Mouse (Mus musculus) layer of hippocampus, adult 18-20 months (tissue): Measurements from ENCODE around the gene Leprot. TPM values are rescaled to one million over a fixed set of nuclear protein-coding genes. Genes with fewer than 3 reads are reported as not detected.
A peak's percentile ranks its signal among the peaks of the same experiment; 100 is the strongest.

ENCODE experiments used
- DNase-seq, 2 experiments: peaks; one replicate each; pipeline ENCODE4 v3.0.0; 2022; ENCODE audit warnings: low spot score in 2 of 2
- total RNA-seq, 2 experiments: library from RNA; stranded (reverse); gene quantifications; 2 replicates each; pipeline ENCODE4 v1.2.3; 2021

The Leprot gene
- total RNA-seq, 2 experiments from 2014 or later: 27.1 to 29.5 TPM

- peak in 1 of 2 experiments; percentile 59 for DNase-seq
Measured at GRCm38 (mm10) chr4:101664160-101664750, 16.7 kb downstream of the Leprot start.

- no peak for DNase-seq
Measured at GRCm38 (mm10) chr4:101664766-101665165, 17.2 kb downstream of the Leprot start.

GRCm38 (mm10) chr4:101669161-101669560, 21.6 kb downstream of the Leprot start:
- DNase-seq: no peak

- no peak for DNase-seq
Measured at GRCm38 (mm10) chr4:101669811-101670210, 22.3 kb downstream of the Leprot start.

GRCm38 (mm10) chr4:101674790-101675189, 27.3 kb downstream of the Leprot start:
- no peak for DNase-seq

GRCm38 (mm10) chr4:101675726-101676125, 28.2 kb downstream of the Leprot start:
- no peak for DNase-seq

GRCm38 (mm10) chr4:101682620-101683019, 35.1 kb downstream of the Leprot start:
- no peak for DNase-seq

- DNase-seq: no peak
Measured at GRCm38 (mm10) chr4:101683086-101683485, 35.6 kb downstream of the Leprot start.

- no peak for DNase-seq
Measured at GRCm38 (mm10) chr4:101684821-101685220, 37.3 kb downstream of the Leprot start.

- no peak for DNase-seq
Measured at GRCm38 (mm10) chr4:101686227-101686810, 38.8 kb downstream of the Leprot start.

- DNase-seq: no peak
Measured at GRCm38 (mm10) chr4:101689241-101689640, 41.7 kb downstream of the Leprot start.

GRCm38 (mm10) chr4:101689645-101690044, 42.1 kb downstream of the Leprot start:
- no peak for DNase-seq

- peak; percentile 57 to 75 for DNase-seq
Measured at GRCm38 (mm10) chr4:101692892-101693291, 45.4 kb downstream of the Leprot start.

GRCm38 (mm10) chr4:101694529-101694928, 47.0 kb downstream of the Leprot start:
- no peak for DNase-seq

- no peak for DNase-seq
Measured at GRCm38 (mm10) chr4:101697236-101697635, 49.7 kb downstream of the Leprot start.

- no peak for DNase-seq
Measured at GRCm38 (mm10) chr4:101699423-101699822, 51.9 kb downstream of the Leprot start.

GRCm38 (mm10) chr4:101700892-101701640, 53.5 kb downstream of the Leprot start:
- no peak for DNase-seq

GRCm38 (mm10) chr4:101705325-101705724, 57.8 kb downstream of the Leprot start:
- DNase-seq: no peak

GRCm38 (mm10) chr4:101707234-101707633, 59.7 kb downstream of the Leprot start:
- DNase-seq: no peak

- no peak for DNase-seq
Measured at GRCm38 (mm10) chr4:101707953-101708352, 60.4 kb downstream of the Leprot start.
